Mouse (Mus musculus) lung, embryonic 16.5 days (tissue): ENCODE data around the gene Cgref1. TPM values are rescaled to one million over a fixed set of nuclear protein-coding genes. Genes with fewer than 3 reads are reported as not detected.

ENCODE experiments used
- ATAC-seq: fragments of 200-750 bp; cut with Nextera tagmentation; 2 replicates; pipeline ENCODE4 v1.8.0; 2017; ENCODE audit warnings: low read depth, mild to moderate bottlenecking, moderate library complexity
- H3K27ac ChIP-seq: fragments of 300-500 bp; sonication (generic); 2 replicates; pipeline ENCODE4 v1.5.1; 2014; ENCODE audit warnings: mild to moderate bottlenecking, control low read depth, low read length
- H3K27me3 ChIP-seq: fragments of 300-500 bp; sonication (generic); 2 replicates; pipeline ENCODE4 v1.6.1; 2014; ENCODE audit warnings: low read depth, low read length, mixed read lengths; ENCODE audit not compliant: control insufficient read depth, insufficient read depth
- H3K36me3 ChIP-seq: fragments of 300-500 bp; sonication (generic); 2 replicates; pipeline ENCODE4 v1.6.1; 2014; ENCODE audit warnings: low read length; ENCODE audit not compliant: control insufficient read depth, insufficient read depth
- H3K4me1 ChIP-seq: fragments of 300-500 bp; sonication (generic); replicated peaks from 2 replicates; pipeline ENCODE4 v1.6.1; 2014; ENCODE audit warnings: low read length, mixed read lengths; ENCODE audit not compliant: control insufficient read depth, insufficient read depth
- H3K4me2 ChIP-seq: fragments of 300-500 bp; sonication (generic); 2 replicates; pipeline ENCODE4 v1.6.1; 2014; ENCODE audit warnings: low read depth, low read length, control low read depth
- H3K4me3 ChIP-seq: fragments of 300-500 bp; sonication (generic); 2 replicates; pipeline ENCODE4 v1.5.1; 2014; ENCODE audit warnings: mild to moderate bottlenecking, low read length, control low read depth
- H3K9ac ChIP-seq: fragments of 300-500 bp; sonication (generic); 2 replicates; pipeline ENCODE4 v1.6.1; 2014; ENCODE audit warnings: low read length, control low read depth
- H3K9me3 ChIP-seq: fragments of 300-500 bp; sonication (generic); 2 replicates; pipeline ENCODE4 v1.6.1; 2016; ENCODE audit warnings: low read length; ENCODE audit not compliant: control insufficient read depth
- WGBS: fragments of 180-500 bp; shearing (Covaris S2); extraction: QIAGEN DNeasy Blood & Tissue Kit; methylation state at CpG from one replicate; pipeline ENCODE4 v1.1.7; 2014; 5-methylcytosine and 5-hydroxymethylcytosine counted together
- polyA plus RNA-seq: library from polyadenylated mRNA; unstranded; fragments of >200 nt; fragmentation: Nextera tagmentation; extraction: Ambion mirVana; gene quantifications from 2 replicates; pipeline ENCODE4 v1.2.1, GENCODE M21; 2015

The Cgref1 gene
- 2.1 and 3.3 TPM in 2 replicates for polyA plus RNA-seq

GRCm38 (mm10) chr5:30944956-30945781 is at the start of gene Cgref1:
TSS of gene Cgref1 (minus strand) at chr5:30945591.
- Histone ChIP-seq H3K4me2 (peak within 1 kb of the TSS; percentile 68), H3K36me3 (no peaks in the 10 kb centered on the region), H3K9ac (peak within 1 kb of the TSS; percentile 55), H3K4me3 (peak within 1 kb of the TSS; percentile 47), H3K9me3 (no peaks in the 10 kb centered on the region), H3K27me3 (no peaks in the 10 kb centered on the region; the same call in 1 of the 2 replicates), H3K4me1 (peaks cover 7% of the 10 kb centered on the region), H3K27ac (no peak within 1 kb of the TSS)
- peak; percentile 48 for ATAC-seq
- WGBS = 4% methylated on average over 44 of the region's 44 CpGs

- H3K4me1 ChIP-seq = no peaks in the 10 kb centered on the region
- 61% methylated on average over 3 of the region's 3 CpGs for WGBS
- H3K4me3 ChIP-seq = no peak overlapping the region
- H3K9me3 ChIP-seq = no peaks in the 10 kb centered on the region
- ATAC-seq = no peak
- H3K27ac ChIP-seq = no peak overlapping the region
- H3K9ac ChIP-seq = no peak overlapping the region
- no peak overlapping the region for H3K4me2 ChIP-seq
- H3K36me3 ChIP-seq = no peaks in the 10 kb centered on the region
- no peaks in the 10 kb centered on the region for H3K27me3 ChIP-seq
Measured at GRCm38 (mm10) chr5:30994074-30994473, 48.7 kb upstream of the Cgref1 start.

DNA sequence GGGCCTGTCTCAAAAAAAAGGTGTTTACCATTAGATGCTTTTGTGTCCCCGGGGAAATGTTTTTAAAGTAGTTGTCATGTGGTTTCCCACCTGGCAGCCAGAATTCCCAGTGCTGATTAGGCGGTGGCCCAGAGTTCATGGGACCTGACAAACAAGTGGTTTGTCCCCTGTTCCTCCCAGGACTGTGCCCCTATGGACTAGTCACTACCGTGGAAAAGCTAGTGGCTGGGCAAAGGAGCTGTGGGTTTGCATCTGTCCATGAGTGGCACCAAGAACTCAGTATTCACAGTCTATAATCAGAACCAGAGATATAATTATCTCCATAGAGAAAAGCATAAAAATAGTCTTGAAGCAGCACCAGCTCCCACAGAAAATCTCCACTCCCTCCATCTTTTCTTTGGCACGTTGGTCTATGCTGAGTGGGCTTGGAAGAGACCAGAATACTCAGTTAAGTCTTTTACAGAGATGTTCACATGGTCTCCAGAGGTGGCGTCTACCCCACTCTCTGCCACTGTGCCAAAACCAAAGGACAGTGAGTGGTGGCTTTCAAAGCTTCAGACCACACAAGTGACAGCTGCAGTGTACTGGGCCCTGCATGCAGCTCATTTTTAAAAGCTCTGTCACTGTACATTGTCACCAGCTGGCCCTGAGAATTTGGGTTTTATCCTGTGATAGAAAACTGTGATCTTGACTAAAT is 47.7 kb upstream of the Cgref1 start:
- H3K9me3 ChIP-seq = no peaks in the 10 kb centered on the region
- H3K9ac ChIP-seq = no peak overlapping the region
- no peak overlapping the region for H3K27ac ChIP-seq
- H3K4me1 ChIP-seq = no peaks in the 10 kb centered on the region
- no peak overlapping the region for H3K4me2 ChIP-seq
- ATAC-seq = no peak
- no peaks in the 10 kb centered on the region for H3K36me3 ChIP-seq
- no peak overlapping the region for H3K4me3 ChIP-seq
- 61% methylated on average over 5 of the region's 5 CpGs for WGBS
- no peaks in the 10 kb centered on the region for H3K27me3 ChIP-seq

- H3K36me3 ChIP-seq = no peaks in the 10 kb centered on the region
- no peak overlapping the region for H3K4me2 ChIP-seq
- no peaks in the 10 kb centered on the region for H3K9me3 ChIP-seq
- H3K4me1 ChIP-seq = no peaks in the 10 kb centered on the region
- no peak overlapping the region for H3K27ac ChIP-seq
- no peaks in the 10 kb centered on the region for H3K27me3 ChIP-seq
- 27% methylated on average over 2 of the region's 2 CpGs for WGBS
- H3K4me3 ChIP-seq = no peak overlapping the region
- no peak overlapping the region for H3K9ac ChIP-seq
- no peak for ATAC-seq
Measured at GRCm38 (mm10) chr5:30982357-30982756, 37.0 kb upstream of the Cgref1 start.

GRCm38 (mm10) chr5:30974870-30975656 is 29.7 kb upstream of the Cgref1 start:
- Histone ChIP-seq H3K4me2 (no peak overlapping the region), H3K9me3 (no peaks in the 10 kb centered on the region), H3K27ac (no peak overlapping the region), H3K36me3 (no peaks in the 10 kb centered on the region), H3K4me1 (no peaks in the 10 kb centered on the region; the same call in 1 of the 2 replicates), H3K4me3 (no peak overlapping the region), H3K9ac (no peak overlapping the region), H3K27me3 (no peaks in the 10 kb centered on the region)
- 50% methylated on average over 9 of the region's 9 CpGs for WGBS
- peak; percentile 72; the same call in 1 of the 2 replicates for ATAC-seq

DNA sequence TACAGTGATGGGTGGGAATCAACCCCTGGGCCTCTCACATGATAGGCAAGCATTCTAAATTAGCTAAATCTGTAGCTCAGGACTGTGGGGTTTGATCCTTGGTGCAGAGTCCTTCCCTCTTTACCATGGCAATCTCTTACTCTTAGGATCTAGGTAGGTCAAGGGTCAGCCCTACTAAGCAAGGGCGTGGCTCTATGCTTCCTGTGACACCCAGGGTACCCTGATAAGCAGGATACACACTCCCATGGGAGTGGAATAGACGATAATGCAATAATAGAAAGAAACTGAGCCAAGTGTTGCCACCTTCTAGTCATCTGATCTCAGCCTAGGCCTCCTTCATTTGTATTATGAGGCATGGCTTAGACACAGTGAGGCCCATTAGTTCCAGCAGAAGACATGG is 24.0 kb upstream of the Cgref1 start:
- H3K9ac ChIP-seq = no peak overlapping the region
- no peaks in the 10 kb centered on the region; the same call in 1 of the 2 replicates for H3K4me1 ChIP-seq
- no peak overlapping the region for H3K4me3 ChIP-seq
- H3K27me3 ChIP-seq = no peaks in the 10 kb centered on the region
- no peaks in the 10 kb centered on the region for H3K36me3 ChIP-seq
- WGBS = 69% methylated on average over 2 of the region's 2 CpGs
- H3K4me2 ChIP-seq = no peak overlapping the region
- no peak overlapping the region for H3K27ac ChIP-seq
- no peak for ATAC-seq
- no peaks in the 10 kb centered on the region for H3K9me3 ChIP-seq

DNA sequence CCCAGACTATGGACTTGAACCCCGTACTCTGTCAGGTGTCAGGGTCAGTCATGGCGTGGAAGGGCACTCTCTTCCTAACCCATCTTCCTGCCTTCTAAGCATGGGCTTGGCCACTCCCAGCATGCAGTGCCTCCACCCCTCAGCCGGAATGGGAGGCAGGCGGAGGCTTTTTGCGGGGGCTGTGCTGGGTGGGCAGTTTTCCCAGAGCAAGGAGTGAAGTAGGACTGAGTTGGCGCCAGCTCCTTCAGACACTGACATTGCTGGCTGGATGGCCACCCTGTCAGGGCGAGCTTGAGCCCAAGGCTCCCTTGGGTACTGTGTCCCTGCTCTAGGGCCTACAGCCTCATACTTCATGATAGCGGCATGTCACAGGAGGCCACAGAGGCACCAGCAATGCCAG is 23.0 kb upstream of the Cgref1 start, which contains the start of gene Tcf23:
Tcf23 (plus strand) TSS at position 247 of the 400 bp plus-strand sequence.
- H3K4me2 ChIP-seq = no peak within 1 kb of the TSS
- H3K9ac ChIP-seq = no peak within 1 kb of the TSS
- no peaks in the 10 kb centered on the region for H3K27me3 ChIP-seq
- peak; percentile 54; the same call in 1 of the 2 replicates for ATAC-seq
- WGBS = 58% methylated on average over 8 of the region's 8 CpGs
- no peaks in the 10 kb centered on the region; the same call in 1 of the 2 replicates for H3K4me1 ChIP-seq
- no peaks in the 10 kb centered on the region for H3K36me3 ChIP-seq
- no peak within 1 kb of the TSS for H3K27ac ChIP-seq
- H3K9me3 ChIP-seq = no peaks in the 10 kb centered on the region
- H3K4me3 ChIP-seq = no peak within 1 kb of the TSS

DNA sequence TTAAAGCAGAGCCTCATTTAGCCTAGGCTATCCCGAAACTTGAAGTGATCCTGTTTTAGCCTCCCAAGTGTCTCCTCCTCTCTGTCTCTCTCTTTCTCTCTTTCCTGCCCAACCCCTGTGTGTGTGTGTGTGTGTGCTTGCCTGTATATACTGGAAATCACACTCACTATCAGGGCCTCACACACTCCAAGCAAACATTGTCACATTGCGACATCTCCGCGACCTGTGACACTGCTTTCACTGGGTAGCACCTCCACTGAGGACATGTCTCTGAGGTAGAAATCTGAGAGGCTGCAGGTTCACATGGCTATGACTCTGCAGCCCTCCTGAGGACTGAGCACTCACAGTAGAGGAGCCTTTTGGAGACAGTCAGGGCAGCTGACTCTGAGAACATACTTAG is 20.8 kb upstream of the Cgref1 start:
- Histone ChIP-seq H3K4me3 (no peak overlapping the region), H3K27ac (no peak overlapping the region), H3K27me3 (no peaks in the 10 kb centered on the region), H3K4me1 (no peaks in the 10 kb centered on the region; the same call in 1 of the 2 replicates), H3K36me3 (no peaks in the 10 kb centered on the region), H3K4me2 (no peak overlapping the region), H3K9me3 (no peaks in the 10 kb centered on the region), H3K9ac (no peak overlapping the region)
- WGBS = 87% methylated on average over 4 of the region's 4 CpGs
- no peak for ATAC-seq

DNA sequence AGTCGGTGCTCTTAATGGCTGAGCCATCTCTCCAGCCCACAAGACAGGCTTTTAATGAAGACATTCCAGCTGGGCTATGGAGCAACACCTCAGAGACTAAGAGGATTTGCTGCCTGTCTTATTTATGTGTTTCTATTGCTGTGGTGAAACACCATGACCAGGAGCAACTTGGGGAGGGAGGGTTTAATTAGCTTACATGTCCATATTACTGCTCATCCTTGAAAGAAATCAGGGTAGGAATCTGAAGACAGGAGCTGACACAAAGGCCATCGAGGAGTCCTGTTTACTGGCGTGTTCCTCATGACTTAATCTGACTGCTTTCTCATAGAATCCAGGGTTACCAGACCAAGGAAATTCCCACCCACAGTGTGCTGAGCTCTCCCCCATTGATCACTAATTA is 18.5 kb upstream of the Cgref1 start:
- WGBS = 70% methylated on average over 3 of the region's 3 CpGs
- Histone ChIP-seq H3K4me1 (peaks cover 5% of the 10 kb centered on the region), H3K4me2 (no peak overlapping the region), H3K27me3 (no peaks in the 10 kb centered on the region), H3K4me3 (no peak overlapping the region), H3K27ac (no peak overlapping the region), H3K9ac (no peak overlapping the region), H3K9me3 (no peaks in the 10 kb centered on the region), H3K36me3 (no peaks in the 10 kb centered on the region)
- no peak for ATAC-seq
